Mouse (Mus musculus): ENCODE data around the gene Setd2. TPM values are rescaled to one million over a fixed set of nuclear protein-coding genes. Genes with fewer than 3 reads are reported as not detected.
A peak's percentile ranks its signal among the peaks of the same experiment; 100 is the strongest.

Setd2 gene
- total RNA-seq, 2 experiments from 2014 or later = 69.3 to 71.6 TPM

- no peak for DNase-seq (ENCODE audit: low spot score in 2 of 2)
- intact Hi-C loops (cut with DNase I) = no loop called here
These were observed 112.8 kb downstream of the Setd2 start for GRCm38 (mm10) chr9:110645219-110645618.

GRCm38 (mm10) chr9:110649775-110650174 is 117.4 kb downstream of the Setd2 start:
- intact Hi-C loops (cut with DNase I) = loop anchor here (5.0 kb wide), 1 partner anchor 58 kb away; no protein-coding TSS in a partner anchor

GRCm38 (mm10) chr9:110651931-110652722 is 119.7 kb downstream of the Setd2 start:
- intact Hi-C loops (cut with DNase I) = loop anchor here (5.0 kb wide), 1 partner anchor 55 kb away; no protein-coding TSS in a partner anchor
- DNase-seq (ENCODE audit: low spot score in 2 of 2) = peak in 1 of 2 experiments; percentile 37

More at GRCm38 (mm10) chr9:110649775-110650174, 117.4 kb downstream of the Setd2 start:
- peak in 1 of 2 experiments; percentile 83 for DNase-seq (ENCODE audit: low spot score in 2 of 2)

GRCm38 (mm10) chr9:110652963-110653654 is 120.7 kb downstream of the Setd2 start:
- intact Hi-C loops (cut with DNase I) = loop anchor here (5.0 kb wide), 1 partner anchor 54 kb away; no protein-coding TSS in a partner anchor
- DNase-seq (ENCODE audit: low spot score in 2 of 2) = no peak

DNA sequence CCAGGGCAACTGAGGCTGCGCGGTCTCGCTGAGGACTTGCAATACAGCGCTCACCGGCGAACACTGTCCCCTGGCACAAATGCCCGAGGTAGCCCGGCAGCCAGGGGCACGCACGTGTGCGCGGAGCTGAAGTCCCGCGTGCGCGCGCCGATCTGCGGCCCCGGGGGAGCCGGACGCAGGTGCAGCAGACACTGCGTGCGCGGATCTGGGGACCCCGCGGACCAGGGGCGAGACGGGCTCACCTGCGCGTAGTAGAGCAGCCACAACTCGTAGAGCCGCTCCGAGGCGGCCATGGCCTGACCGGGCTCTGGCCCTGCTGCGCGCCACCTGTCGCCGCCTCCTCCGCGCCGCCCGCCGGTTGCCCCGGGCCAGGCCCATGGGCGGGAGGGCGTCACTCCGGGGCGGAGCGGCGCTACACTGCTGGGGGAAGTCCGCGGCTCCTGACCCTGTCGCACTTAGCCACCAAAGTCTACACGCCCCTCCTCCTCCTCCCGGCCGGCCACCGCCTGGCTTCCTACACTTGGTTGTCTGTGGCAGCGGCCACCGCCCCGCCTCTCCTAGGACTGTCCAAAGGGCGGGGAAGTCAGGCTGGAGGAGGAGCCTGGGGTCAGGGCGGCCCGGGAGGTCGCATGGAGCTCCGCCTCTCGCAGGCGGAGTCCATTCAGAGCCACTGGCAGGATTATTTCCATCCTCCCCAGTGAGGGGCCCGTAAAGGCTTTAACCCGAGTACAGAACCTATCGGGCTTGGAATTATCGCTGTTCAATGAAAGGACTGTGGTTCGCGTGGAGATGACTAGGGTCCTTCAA is 121.5 kb downstream of the Setd2 start, which contains the start of gene Nbeal2:
Gene Nbeal2, minus strand, starts transcription at position 507 of the 807 bp plus-strand sequence.
- DNase-seq (ENCODE audit: low spot score in 2 of 2) = peak; percentile 73 to 74
- intact Hi-C loops (cut with DNase I) = loop anchor here (5.0 kb wide), 1 partner anchor 53 kb away; no protein-coding TSS in a partner anchor

DNA sequence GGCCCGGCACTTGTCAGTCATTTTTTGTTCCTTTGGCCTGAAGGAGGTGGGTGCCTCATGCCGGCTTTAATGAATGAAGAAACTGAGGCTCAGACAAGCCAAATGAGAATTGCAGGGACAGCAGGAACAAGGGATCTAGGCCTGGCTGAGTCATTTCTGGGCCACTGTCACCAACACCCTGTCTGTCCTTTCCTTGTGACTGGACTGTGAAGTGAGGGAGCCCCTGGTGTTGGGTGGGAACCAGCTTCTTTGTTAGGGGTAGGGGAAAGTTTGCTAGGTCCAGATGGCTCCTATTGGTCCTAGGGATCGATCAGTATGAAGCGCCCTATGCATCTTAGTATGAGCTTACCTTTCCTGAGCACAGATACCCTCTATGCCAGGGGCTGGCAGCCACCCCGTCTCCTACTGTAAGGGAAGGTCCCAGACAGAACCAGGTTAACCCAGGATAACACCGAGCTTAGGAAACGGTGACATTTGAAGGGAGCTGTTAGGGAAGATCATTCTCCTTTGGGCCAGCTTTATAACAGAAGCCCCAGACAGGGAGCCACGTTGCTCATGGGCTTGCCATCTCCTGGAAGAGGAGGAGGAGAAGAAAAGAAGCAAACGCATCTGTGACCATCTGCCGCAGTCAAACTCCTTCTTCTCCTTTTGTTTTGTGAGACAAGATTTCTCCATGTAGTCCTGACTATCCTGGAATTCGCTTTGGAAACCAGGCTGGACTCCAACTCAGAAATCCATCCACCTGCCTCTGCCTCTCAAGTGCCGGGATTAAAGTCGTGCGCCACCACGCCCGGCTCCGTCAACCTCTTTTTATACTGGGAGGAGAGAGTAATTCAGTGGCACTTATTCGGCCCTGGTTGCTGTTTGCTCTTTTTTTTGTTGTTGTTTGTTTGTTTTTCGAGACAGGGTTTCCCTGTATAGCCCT is 122.6 kb downstream of the Setd2 start:
- intact Hi-C loops (cut with DNase I) = loop anchor here (5.0 kb wide), 1 partner anchor 52 kb away; no protein-coding TSS in a partner anchor
- DNase-seq (ENCODE audit: low spot score in 2 of 2) = no peak

DNA sequence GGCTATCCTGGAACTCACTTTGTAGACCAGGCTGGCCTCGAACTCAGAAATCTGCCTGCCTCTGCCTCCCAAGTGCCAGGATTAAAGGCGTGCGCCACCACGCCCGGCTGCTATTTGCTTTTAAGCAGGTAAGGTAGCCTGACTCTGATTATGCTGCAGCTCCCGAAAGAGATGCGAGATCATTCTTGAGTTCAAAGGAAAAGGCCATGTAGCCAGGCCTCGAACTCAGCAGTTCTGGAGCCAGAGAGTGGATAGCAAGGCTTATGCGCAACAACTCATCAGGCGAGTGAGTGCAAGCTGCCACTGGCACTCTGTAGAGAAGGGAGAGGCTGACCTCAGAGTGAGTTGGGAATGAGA is 123.2 kb downstream of the Setd2 start:
- no peak for DNase-seq (ENCODE audit: low spot score in 2 of 2)
- intact Hi-C loops (cut with DNase I) = no loop called here

DNA sequence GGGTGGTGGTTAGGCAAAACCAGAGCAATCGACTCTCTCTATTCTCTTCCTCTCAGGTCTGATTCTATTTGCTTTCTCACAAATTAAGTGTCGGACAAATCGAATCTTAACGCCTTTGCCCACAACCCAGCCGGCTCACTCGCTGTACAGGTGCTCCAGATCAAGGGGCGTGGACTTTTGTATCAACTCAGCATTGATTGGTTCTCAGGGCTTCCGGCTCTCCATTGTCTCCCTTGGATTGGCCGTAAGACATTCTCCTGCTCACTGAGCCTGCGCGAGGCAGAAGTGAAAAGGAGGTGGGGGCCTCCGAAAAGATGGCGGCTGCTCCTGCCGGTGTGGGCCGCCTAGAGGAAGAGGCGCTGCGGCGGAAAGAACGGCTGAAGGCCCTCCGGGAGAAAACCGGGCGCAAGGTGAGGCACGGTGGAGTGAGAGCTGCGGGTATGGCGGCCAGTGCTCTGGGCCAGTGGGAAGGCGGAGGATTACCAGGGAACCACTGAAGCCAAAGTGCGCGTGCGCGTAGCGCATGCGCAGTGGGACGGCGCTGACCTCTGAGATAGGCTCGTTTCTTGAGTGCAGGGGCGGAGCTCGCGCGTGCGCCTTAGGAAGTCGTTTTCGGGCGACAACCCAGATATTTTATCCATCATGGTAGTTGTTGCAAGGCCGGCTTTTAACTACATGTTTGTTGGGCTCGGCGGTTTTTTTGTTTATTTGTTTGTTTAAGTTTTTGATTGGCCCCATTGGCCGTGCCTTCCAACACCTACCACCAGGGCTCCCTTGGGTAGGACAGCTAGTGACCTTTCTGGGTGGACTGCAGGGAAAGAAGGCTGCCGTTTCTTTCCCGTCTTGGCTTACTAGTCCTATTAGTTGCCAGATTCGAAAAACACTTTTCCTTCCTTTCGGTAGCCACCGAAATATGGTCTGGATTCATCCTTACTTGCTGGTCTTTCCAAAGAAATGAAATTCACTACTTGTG is 124.1 kb downstream of the Setd2 start, which contains the start of gene Ccdc12:
Gene Ccdc12, plus strand, starts transcription at position 255 of the 973 bp plus-strand sequence.
- intact Hi-C loops (cut with DNase I) = no loop called here
- peak; percentile 96 to 97 for DNase-seq (ENCODE audit: low spot score in 2 of 2)

- intact Hi-C loops (cut with DNase I) = no loop called here
- no peak for DNase-seq (ENCODE audit: low spot score in 2 of 2)
These were observed 125.2 kb downstream of the Setd2 start for GRCm38 (mm10) chr9:110657474-110658078.

DNA sequence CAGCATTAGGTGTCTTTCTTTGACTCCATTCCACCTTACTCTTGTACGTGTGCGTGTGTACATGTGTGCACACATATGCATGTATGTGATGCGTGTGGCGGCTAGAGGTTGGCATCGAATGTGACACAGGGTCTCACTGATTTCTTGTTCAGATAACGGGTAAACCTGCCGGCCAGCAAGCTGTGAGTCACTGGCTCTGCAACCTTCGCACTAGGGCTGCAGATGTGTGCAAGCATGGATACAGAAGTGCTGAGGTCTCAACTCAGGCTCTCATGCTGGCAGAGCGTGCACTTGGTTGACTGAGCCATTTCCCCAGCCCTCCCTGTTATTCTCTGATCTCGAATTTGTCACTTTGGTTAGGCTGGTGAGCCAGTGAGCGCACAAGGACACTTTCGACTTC is 127.1 kb downstream of the Setd2 start:
- intact Hi-C loops (cut with DNase I) = no loop called here
- no peak for DNase-seq (ENCODE audit: low spot score in 2 of 2)

DNA sequence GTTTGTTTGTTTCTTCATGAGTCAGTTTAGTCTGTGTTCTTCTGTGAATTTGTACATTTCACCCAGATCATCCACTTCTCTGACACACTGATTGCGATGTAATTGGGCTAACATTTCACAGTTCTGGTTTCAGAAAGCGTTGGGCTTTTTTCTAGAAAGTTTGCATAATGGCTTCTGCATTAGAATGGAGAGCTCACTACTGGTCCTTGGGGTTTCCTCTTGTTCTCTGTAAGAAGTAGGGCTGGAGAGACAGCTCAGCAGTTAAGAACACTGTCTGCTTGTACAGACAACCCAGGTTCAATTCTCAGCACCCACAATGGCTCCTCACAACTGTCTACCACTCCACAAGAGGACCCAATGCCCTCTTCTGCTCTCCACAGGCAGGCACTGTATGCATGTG is 127.8 kb downstream of the Setd2 start:
- no peak for DNase-seq (ENCODE audit: low spot score in 2 of 2)
- intact Hi-C loops (cut with DNase I) = no loop called here

- DNase-seq (ENCODE audit: low spot score in 2 of 2) = no peak
- intact Hi-C loops (cut with DNase I) = no loop called here
These were observed 128.6 kb downstream of the Setd2 start for GRCm38 (mm10) chr9:110660856-110661612.

GRCm38 (mm10) chr9:110662844-110663243 is 130.4 kb downstream of the Setd2 start:
- intact Hi-C loops (cut with DNase I) = no loop called here
- no peak for DNase-seq (ENCODE audit: low spot score in 2 of 2)

GRCm38 (mm10) chr9:110665912-110666311 is 133.5 kb downstream of the Setd2 start:
- intact Hi-C loops (cut with DNase I) = no loop called here
- DNase-seq (ENCODE audit: low spot score in 2 of 2) = no peak

DNA sequence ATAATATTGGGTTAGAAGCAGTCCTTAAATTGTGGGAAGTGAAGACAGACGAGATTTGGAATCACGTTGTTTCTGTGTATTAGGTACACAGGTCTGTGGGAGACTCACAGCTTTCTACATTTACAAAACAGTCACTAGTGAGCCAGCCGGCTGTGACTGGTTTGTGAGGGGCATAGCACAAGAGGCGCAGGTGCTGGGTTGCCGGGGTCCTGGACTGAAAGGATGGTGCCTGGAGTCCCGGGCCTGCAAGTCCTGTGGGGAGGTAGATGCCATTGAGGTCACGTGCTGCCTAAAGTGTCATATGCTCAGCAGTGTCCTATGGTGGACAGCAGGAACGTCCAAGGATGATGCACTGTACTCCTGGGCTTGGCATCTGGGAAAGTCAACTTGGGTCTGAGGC is 134.0 kb downstream of the Setd2 start:
- intact Hi-C loops (cut with DNase I) = no loop called here
- DNase-seq (ENCODE audit: low spot score in 2 of 2) = no peak

DNA sequence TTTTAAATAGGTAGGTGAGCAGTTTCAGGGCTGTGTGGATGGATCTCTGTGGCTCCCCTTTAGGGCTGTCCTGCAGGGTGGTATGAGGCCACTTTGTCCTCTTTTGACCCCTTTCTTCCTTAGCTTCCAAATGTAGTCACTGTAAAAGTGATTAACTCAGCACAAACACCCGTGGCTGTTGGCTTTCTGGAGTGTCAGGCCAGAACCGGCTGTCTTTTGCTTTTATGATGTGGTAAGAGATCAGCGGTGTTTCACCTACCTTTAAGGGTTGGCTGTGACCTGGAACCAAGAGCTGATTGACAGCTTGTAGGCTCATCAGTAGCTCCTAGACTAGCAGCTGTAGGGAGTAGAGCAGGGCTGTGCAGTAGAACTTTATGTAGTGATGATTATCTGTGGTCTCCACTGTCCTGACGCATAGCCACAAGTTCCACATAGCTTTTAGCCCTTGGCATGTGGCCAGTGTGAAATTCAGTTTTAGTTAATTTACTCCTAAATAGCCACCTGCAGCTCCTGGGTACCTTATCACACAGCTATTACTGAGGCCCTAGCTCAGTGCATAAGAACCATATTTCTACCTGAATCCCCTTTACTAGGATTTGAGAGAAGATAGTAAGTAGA is 134.9 kb downstream of the Setd2 start:
- intact Hi-C loops (cut with DNase I) = no loop called here
- DNase-seq (ENCODE audit: low spot score in 2 of 2) = no peak

Data from left cerebral cortex, postnatal 14 days (tissue).